Mouse (Mus musculus): ENCODE measurements around the gene Dctn5. TPM values are rescaled to one million over a fixed set of nuclear protein-coding genes. Genes with fewer than 3 reads are reported as not detected.
A peak's percentile ranks its signal among the peaks of the same experiment; 100 is the strongest.
"Not testable (repeated sequence)": the region's sequence is repeated elsewhere in the genome, so short reads cannot be mapped to it uniquely, and the experiment has no call there.

Gene Dctn5
- polyA plus RNA-seq (2015; fragmentation: Nextera tagmentation; extraction: Ambion mirVana): 165 and 167 TPM in 2 replicates

DNA sequence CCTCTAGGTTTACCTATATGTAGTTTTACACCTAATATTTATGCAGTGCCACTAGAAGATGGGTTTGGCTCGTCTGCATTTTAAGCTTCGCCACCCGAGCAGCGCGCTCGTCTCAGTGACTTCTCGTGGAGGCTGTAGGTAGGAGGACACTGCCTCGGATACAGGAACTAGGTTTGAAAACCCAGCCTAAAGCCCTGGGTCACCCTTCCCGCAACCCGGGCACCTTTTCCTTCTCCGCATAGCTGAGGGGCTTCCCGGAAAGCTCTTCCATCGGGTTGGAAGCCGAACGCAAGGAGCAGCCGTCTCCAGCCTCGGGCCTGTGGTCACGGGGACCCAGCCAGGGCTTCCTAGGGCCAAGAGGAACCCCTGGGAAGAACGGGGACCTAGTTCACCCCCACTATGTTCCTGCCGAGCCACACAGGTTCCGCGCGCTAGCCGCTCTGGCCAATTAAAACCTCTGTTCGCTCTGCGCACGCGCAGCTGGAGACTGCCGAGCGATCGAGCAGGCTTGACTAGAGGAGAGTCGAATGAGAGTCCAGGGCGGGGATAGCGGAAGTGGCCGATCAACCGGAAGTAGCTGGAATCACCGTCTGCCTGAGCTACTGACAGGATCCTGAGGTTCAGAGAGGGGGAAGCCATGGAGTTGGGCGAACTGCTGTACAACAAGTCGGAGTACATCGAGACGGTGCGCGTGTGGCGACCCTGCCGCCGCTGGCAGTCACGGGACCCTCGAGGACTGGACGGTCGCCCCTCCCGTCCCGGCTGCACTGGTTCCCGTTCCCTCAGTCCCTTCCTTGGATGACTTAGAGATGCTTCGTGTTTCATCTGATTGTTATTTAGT lies at the start of gene Dctn5, which contains the start of gene Palb2:
Gene Dctn5 (plus strand): TSS at position 545 of the 841 bp plus-strand sequence.
Gene Palb2 (minus strand): TSS at position 489 of the 841 bp plus-strand sequence.
- peak; percentile 99 for ATAC-seq
- H3K4me2 ChIP-seq (ENCODE audit: low read length): peak within 1 kb of the TSS; percentile 92
- H3K4me1 ChIP-seq (ENCODE audit: control insufficient read depth, insufficient read depth, low read depth, low read length): peaks cover 11% of the 10 kb centered on the region
- H3K4me3 ChIP-seq (ENCODE audit: low read length): peak within 1 kb of the TSS; percentile 93
- under 1% methylated on average over 54 of the region's 54 CpGs for WGBS
- H3K27ac ChIP-seq (ENCODE audit: low read depth, low read length): peak within 1 kb of the TSS; percentile 81
- peaks cover 16% of the 10 kb centered on the region for H3K36me3 ChIP-seq (ENCODE audit: control insufficient read depth, insufficient read depth, low read length)
- no peaks in the 10 kb centered on the region for H3K9me3 ChIP-seq (ENCODE audit: control insufficient read depth, low read length)
- no peaks in the 10 kb centered on the region for H3K27me3 ChIP-seq (replicated peaks; ENCODE audit: control insufficient read depth, insufficient read depth, low read length)
- peak within 1 kb of the TSS; percentile 89 for H3K9ac ChIP-seq (ENCODE audit: low read depth, low read length)

DNA sequence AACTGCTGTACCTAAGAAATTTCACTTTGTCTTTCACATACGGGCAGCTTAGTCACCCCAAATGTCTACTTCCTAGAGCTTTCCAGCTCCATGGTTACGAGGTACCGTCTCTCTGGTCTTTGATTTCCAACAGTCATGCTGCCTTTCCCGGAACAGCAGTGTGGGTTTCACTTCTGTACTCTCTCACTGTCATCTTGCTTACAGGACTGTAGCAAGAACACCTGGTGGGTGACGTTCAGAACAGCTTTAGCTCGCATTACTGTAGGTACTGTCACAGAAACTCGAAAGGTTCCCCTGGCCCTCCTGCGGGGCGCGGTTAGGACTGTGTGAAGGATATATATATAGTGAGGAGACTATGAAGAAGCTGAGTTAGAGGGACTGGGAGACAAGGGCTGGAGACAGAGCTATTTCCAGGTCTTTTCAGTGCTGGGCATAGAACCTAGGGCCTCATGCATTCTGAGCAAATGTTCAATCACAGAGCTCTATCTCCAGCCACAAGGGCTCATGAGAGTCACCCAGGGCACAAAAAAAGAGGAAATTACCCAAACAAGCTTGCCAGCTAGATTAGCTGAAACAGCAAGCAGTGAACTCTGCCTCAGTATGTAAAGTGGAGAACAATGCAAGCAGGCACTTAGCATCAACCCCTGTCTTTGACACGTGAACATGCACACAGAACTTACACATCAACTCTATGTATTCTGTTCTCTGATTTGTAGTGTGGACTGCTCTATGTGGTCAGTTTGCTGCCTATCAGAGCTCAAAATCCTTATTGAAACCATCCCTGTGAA lies 45.5 kb upstream of the Dctn5 start:
- no peaks in the 10 kb centered on the region for H3K4me1 ChIP-seq (ENCODE audit: control insufficient read depth, insufficient read depth, low read depth, low read length)
- ATAC-seq: no peak
- 93% methylated on average over 11 of the region's 11 CpGs for WGBS
- no peaks in the 10 kb centered on the region for H3K27me3 ChIP-seq (replicated peaks; ENCODE audit: control insufficient read depth, insufficient read depth, low read length)
- H3K4me3 ChIP-seq (ENCODE audit: low read length): no peak overlapping the region
- H3K9me3 ChIP-seq (ENCODE audit: control insufficient read depth, low read length): no peaks in the 10 kb centered on the region
- no peak overlapping the region for H3K9ac ChIP-seq (ENCODE audit: low read depth, low read length)
- H3K4me2 ChIP-seq (ENCODE audit: low read length): no peak overlapping the region
- H3K36me3 ChIP-seq (ENCODE audit: control insufficient read depth, insufficient read depth, low read length): peaks cover 27% of the 10 kb centered on the region
- no peak overlapping the region for H3K27ac ChIP-seq (ENCODE audit: low read depth, low read length)

DNA sequence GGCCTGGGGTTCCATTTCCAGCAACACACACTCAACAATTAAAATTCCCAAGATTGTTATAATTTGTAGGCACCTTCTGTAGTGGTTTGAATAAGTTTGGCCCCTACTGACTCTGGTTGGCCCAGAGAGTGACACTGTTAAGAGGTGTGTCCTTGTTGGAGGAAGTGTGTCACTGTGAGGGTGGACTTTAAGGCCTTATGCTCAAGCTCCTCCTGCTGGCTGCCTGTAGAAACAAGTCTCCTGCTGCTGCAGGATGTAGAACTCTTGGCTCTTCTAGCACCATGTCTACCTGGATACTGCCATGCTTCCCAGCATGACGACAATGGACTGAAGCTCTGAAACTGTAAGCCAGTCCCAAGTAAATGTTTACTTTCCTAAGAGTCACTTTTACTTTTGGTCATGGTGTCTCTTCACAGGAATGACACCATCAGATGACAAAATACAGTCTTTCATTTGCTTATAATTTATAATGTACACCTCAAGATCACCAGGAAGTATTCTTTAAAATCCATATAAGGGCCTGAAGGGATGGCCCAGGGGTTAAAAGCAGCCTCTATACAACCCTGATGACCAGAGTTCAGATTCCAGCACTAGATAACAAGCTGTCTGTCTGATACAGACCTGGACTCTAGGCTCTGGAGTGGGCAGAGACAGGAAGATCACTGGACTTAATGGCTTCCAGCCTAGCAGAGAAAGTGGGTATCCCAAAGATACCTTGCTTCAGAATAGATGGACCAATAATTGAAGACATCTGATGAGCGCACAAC lies 38.1 kb upstream of the Dctn5 start:
- H3K27me3 ChIP-seq (replicated peaks; ENCODE audit: control insufficient read depth, insufficient read depth, low read length): no peaks in the 10 kb centered on the region
- no peaks in the 10 kb centered on the region for H3K9me3 ChIP-seq (ENCODE audit: control insufficient read depth, low read length)
- H3K4me2 ChIP-seq (ENCODE audit: low read length): no peak overlapping the region
- no peak overlapping the region for H3K27ac ChIP-seq (ENCODE audit: low read depth, low read length)
- peaks cover 1% of the 10 kb centered on the region for H3K4me1 ChIP-seq (ENCODE audit: control insufficient read depth, insufficient read depth, low read depth, low read length)
- WGBS: 98% methylated on average over 2 of the region's 2 CpGs
- H3K4me3 ChIP-seq (ENCODE audit: low read length): no peak overlapping the region
- H3K36me3 ChIP-seq (ENCODE audit: control insufficient read depth, insufficient read depth, low read length): peaks cover 41% of the 10 kb centered on the region
- no peak overlapping the region for H3K9ac ChIP-seq (ENCODE audit: low read depth, low read length)
- ATAC-seq: no peak

DNA sequence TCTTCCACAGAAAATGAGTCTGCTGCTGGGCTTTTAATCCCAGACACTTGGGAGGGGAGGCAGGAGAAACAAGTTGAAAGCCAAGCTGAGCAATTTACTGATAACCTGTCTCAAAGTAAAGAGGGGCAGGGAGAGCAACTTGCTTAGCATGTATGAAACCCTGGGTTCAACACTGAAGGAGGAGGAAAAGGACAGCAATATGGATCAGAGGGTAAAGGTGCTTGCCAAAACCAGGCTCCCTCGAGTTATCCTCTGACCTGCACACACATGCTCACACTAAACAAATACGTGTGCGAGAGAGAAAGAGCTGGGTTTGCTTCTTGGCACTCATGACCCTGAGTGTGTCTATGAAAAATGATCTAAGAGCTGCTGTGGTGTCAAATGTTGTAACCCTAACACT lies 34.8 kb upstream of the Dctn5 start:
- no peak overlapping the region for H3K4me3 ChIP-seq (ENCODE audit: low read length)
- H3K27ac ChIP-seq (ENCODE audit: low read depth, low read length): no peak overlapping the region
- H3K9me3 ChIP-seq (ENCODE audit: control insufficient read depth, low read length): no peaks in the 10 kb centered on the region
- no peak for ATAC-seq
- 95% methylated on average over 3 of the region's 3 CpGs for WGBS
- H3K9ac ChIP-seq (ENCODE audit: low read depth, low read length): no peak overlapping the region
- H3K36me3 ChIP-seq (ENCODE audit: control insufficient read depth, insufficient read depth, low read length): peaks cover 26% of the 10 kb centered on the region
- H3K4me1 ChIP-seq (ENCODE audit: control insufficient read depth, insufficient read depth, low read depth, low read length): peaks cover 14% of the 10 kb centered on the region
- no peak overlapping the region for H3K4me2 ChIP-seq (ENCODE audit: low read length)
- H3K27me3 ChIP-seq (replicated peaks; ENCODE audit: control insufficient read depth, insufficient read depth, low read length): no peaks in the 10 kb centered on the region

DNA sequence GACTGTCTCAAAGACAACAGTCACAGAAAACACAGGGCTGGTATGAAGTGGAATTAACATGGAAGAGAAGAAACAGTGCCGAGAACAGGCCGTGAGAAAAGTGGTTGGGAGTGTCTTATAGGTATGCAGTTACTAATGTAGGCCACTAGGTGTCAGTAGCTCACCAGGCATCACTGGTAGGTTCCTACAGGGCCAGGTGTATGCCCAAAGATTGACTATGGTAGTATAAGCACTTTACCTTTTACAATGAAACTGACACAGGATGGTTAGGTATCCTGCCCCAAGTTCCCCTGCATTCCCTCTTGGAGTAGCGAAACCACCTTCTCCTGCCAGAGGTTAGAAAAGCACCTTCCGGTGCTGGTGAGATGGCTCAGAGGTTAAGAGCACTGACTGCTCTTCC lies 33.6 kb upstream of the Dctn5 start:
- WGBS: 51% methylated on average over 4 of the region's 4 CpGs
- peaks cover 23% of the 10 kb centered on the region for H3K36me3 ChIP-seq (ENCODE audit: control insufficient read depth, insufficient read depth, low read length)
- no peaks in the 10 kb centered on the region for H3K27me3 ChIP-seq (replicated peaks; ENCODE audit: control insufficient read depth, insufficient read depth, low read length)
- no peak overlapping the region for H3K4me2 ChIP-seq (ENCODE audit: low read length)
- no peak overlapping the region for H3K4me3 ChIP-seq (ENCODE audit: low read length)
- H3K4me1 ChIP-seq (ENCODE audit: control insufficient read depth, insufficient read depth, low read depth, low read length): peaks cover 14% of the 10 kb centered on the region
- H3K9ac ChIP-seq (ENCODE audit: low read depth, low read length): no peak overlapping the region
- ATAC-seq: no peak
- no peak overlapping the region for H3K27ac ChIP-seq (ENCODE audit: low read depth, low read length)
- no peaks in the 10 kb centered on the region for H3K9me3 ChIP-seq (ENCODE audit: control insufficient read depth, low read length)

DNA sequence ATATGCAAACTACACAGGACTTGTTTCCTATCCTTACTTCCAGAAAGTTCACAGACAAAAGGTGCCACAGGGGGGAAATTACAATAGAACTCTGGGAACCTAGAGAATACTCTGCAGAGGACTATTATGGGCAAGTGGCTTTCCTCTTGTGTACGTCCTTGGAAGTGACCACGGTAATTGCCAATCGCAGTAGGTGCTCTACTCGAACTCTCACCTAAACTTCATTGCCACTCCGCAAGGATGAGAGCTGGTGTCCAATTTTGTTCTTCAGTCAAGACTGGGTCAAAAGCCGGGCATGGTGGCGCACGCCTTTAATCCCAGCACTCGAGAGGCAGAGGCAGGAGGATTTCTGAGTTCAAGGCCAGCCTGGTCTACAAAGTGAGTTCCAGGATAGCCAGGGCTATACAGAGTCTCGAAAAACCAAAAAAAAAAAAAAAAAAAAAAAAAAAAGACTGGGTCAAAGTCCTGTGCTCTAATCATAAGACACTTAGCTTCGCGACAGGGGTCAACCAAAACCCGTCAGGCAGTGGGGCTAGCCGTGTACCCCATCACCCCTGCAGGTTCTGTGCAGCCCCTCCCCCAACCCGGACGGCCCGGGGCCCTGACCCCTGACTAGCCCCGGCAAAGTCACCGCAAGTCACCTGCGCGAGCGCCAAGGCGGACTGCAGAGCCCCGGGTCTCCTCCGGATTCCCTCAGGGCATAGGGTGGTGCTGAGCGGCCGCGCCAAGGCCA lies 31.7 kb upstream of the Dctn5 start:
- WGBS: 8% methylated on average over 24 of the region's 28 CpGs

DNA sequence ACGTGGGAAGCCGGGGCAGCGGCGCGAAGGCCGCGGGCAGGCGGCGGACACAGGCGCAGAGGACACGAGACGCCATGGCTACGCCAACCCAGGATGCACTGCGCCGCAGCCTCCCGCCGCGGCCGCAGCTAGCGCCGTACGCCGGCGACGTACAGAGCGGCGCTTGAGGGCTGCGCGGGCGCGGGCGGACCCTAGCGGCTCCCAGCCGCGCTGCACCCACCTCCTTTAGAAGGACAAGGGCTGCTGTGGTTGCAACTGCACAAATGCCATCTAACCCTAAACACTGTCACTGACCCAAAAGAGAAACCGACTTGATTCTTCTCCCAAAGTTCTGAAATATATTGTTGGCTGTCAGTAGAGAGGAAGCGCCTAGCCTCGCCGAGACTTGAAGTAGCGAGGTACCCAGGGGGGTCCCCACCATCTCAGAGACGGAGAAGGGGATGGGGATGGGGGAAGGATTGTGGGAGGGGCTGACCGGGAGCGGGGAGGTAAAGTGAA lies 31.0 kb upstream of the Dctn5 start, which contains the start of gene Ndufab1:
Gene Ndufab1 (minus strand): TSS at position 140 of the 498 bp plus-strand sequence.
- Histone ChIP-seq H3K9ac (ENCODE audit: low read depth, low read length) (peak within 1 kb of the TSS; percentile 64), H3K9me3 (ENCODE audit: control insufficient read depth, low read length) (no peaks in the 10 kb centered on the region), H3K4me2 (ENCODE audit: low read length) (peak within 1 kb of the TSS; percentile 80), H3K4me1 (ENCODE audit: control insufficient read depth, insufficient read depth, low read depth, low read length) (peaks cover 14% of the 10 kb centered on the region), H3K36me3 (ENCODE audit: control insufficient read depth, insufficient read depth, low read length) (peaks cover 3% of the 10 kb centered on the region; the same call in 1 of the 2 replicates), H3K27ac (ENCODE audit: low read depth, low read length) (peak within 1 kb of the TSS; percentile 64), H3K27me3 (replicated peaks; ENCODE audit: control insufficient read depth, insufficient read depth, low read length) (no peaks in the 10 kb centered on the region), H3K4me3 (ENCODE audit: low read length) (peak within 1 kb of the TSS; percentile 52)
- under 1% methylated on average over 21 of the region's 43 CpGs for WGBS
- peak; percentile 99 for ATAC-seq

More for the DNA sequence above, 31.7 kb upstream of the Dctn5 start:
- Histone ChIP-seq H3K4me2 (ENCODE audit: low read length) (peak overlapping the region; percentile 80), H3K4me3 (ENCODE audit: low read length) (peak overlapping the region; percentile 52), H3K9ac (ENCODE audit: low read depth, low read length) (peak overlapping the region; percentile 64), H3K27ac (ENCODE audit: low read depth, low read length) (peak overlapping the region; percentile 64; the same call in 1 of the 2 replicates), H3K4me1 (ENCODE audit: control insufficient read depth, insufficient read depth, low read depth, low read length) (peaks cover 14% of the 10 kb centered on the region)
- H3K36me3 ChIP-seq (ENCODE audit: control insufficient read depth, insufficient read depth, low read length); H3K27me3 ChIP-seq (replicated peaks; ENCODE audit: control insufficient read depth, insufficient read depth, low read length); H3K9me3 ChIP-seq (ENCODE audit: control insufficient read depth, low read length): not testable (repeated sequence)
- peak; percentile 79 for ATAC-seq

DNA sequence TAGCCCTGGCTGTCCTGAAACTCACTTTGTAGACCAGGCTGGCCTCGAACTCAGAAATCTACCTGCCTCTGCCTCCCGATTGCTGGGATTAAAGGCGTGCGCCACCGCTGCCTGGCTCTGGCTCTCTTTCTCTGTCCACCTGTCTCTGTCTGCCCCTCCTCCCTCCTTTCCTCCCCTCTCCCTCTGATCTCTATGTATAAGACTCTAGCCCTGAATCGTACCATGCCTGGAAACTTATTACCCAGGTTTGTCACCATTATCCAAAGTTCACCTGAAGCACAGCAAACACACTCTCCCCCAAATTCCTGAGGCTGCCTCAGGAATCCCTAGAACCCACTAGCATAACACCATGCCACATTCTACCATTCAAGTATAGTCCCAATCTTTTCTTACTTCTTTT lies 24.6 kb upstream of the Dctn5 start:
- Histone ChIP-seq H3K27ac (ENCODE audit: low read depth, low read length) (no peak overlapping the region), H3K4me1 (ENCODE audit: control insufficient read depth, insufficient read depth, low read depth, low read length) (no peaks in the 10 kb centered on the region), H3K4me2 (ENCODE audit: low read length) (no peak overlapping the region), H3K36me3 (ENCODE audit: control insufficient read depth, insufficient read depth, low read length) (no peaks in the 10 kb centered on the region), H3K4me3 (ENCODE audit: low read length) (no peak overlapping the region), H3K9me3 (ENCODE audit: control insufficient read depth, low read length) (no peaks in the 10 kb centered on the region), H3K9ac (ENCODE audit: low read depth, low read length) (no peak overlapping the region), H3K27me3 (replicated peaks; ENCODE audit: control insufficient read depth, insufficient read depth, low read length) (no peaks in the 10 kb centered on the region)
- WGBS: 98% methylated on average over 6 of the region's 6 CpGs
- ATAC-seq: no peak
